Mouse (Mus musculus): ENCODE measurements around the gene Tpmt.

The Tpmt gene

DNA sequence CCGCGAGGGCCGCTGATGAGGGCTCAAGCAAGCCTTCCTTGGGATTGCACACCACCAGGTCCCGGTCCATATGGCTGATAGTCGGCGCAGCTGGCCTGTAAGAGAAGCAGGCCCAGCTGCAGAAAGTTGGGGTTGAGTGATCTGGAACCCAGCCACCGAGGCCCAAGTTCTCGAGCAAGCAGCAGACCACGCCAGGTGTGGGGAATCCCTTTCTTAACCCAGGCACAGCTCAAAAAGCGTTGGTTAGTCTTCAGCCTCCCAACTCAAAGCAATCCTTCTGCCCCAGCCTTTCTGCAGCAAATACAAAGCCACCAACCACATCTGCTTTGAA, at the start of gene Tpmt:
Gene Tpmt (minus strand): TSS at position 121 of the 331 bp plus-strand sequence.
- DNase-seq (ENCODE audit: inconsistent age in 2 of 2, low spot score in 1 of 2): peak in 1 of 2 experiments; percentile 44

DNA sequence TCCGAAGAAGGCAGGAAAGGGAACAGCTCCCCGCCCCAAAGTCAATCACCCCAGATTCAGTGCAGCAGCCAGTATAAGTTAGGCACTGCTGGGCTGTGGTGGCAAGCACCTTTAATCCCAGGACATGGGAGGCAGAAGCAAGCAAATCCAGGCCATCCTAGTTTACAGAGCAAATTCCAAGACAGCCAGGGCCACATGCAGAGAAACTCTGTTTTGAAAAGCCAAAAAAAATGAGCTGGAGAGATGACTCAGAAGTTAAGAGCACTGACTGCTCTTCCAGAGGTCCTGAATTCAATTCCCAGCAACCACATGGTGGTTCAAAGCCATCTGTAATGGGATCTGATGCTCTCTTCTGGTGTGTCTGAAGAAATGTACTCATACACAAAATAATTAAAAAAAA, 49.3 kb upstream of the Tpmt start:
- DNase-seq (ENCODE audit: inconsistent age in 2 of 2, low spot score in 1 of 2): peak; percentile 15 to 38

- peak in 1 of 2 experiments; percentile 60 for DNase-seq (ENCODE audit: inconsistent age in 2 of 2, low spot score in 1 of 2)
These were observed 44.7 kb upstream of the Tpmt start for GRCm38 (mm10) chr13:47089271-47089670.

DNA sequence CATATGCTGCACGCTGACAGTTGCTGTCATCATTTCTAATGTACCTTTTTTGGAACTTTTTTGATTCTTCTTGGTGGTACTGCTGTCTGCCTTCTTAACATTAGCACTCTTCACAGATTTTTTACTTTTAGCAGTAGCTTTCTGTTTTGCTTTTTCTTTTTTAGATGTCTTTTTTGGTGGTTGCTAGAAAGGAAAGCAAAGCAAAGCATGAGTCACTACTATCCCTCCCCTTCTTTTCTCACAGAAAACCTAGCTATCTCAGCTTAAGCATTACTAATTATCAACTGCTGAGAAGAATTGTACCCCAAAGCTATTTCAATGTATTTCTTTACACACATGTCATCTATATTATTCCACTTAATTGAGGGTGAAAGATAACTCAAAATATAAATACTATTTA, 43.9 kb upstream of the Tpmt start:
- no peak for DNase-seq (ENCODE audit: inconsistent age in 2 of 2, low spot score in 1 of 2)

- peak in 1 of 2 experiments; percentile 27 for DNase-seq (ENCODE audit: inconsistent age in 2 of 2, low spot score in 1 of 2)
These were observed 36.5 kb upstream of the Tpmt start for GRCm38 (mm10) chr13:47080905-47081505.

DNA sequence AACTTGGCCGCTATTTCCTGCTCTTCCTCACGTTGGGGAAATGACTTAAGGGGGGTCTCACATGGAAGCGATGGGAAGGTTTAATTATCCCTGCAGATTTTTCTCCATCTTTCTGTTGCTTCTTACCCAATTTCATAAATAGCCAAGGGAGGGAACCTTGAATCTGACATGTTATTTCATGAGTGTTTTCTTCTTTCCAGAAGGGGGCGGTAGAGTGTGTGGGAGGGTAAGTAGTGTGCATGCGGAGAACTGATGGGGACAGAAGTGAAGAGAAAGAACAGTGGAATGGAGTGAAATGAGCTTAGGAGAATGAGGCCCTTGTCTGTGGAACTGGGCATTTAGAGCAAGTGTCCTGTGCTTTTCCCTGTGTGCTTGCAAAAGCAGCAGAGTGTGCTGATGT, 34.3 kb upstream of the Tpmt start:
- no peak for DNase-seq (ENCODE audit: inconsistent age in 2 of 2, low spot score in 1 of 2)

DNA sequence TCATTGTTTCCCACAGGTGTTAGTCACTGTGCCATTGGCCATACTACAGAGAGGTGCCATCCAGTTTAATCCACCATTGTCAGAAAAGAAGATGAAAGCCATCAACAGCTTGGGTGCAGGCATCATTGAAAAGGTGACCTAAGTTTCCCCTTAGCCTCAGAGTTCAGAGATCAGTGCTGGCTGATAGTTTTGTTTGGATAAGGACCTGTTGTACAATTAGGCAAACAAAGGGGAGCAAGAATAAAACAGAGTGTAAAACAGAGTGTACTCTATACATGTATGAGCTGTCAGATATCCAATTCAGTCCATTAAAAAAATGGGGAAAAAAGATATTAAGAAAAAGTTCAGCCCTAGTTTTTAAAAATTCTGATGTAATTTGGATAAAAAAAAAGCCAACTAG, 32.8 kb upstream of the Tpmt start:
- DNase-seq (ENCODE audit: inconsistent age in 2 of 2, low spot score in 1 of 2): no peak

GRCm38 (mm10) chr13:47076156-47076555, 31.6 kb upstream of the Tpmt start:
- DNase-seq (ENCODE audit: inconsistent age in 2 of 2, low spot score in 1 of 2): no peak

GRCm38 (mm10) chr13:47072484-47072883, 27.9 kb upstream of the Tpmt start:
- DNase-seq (ENCODE audit: inconsistent age in 2 of 2, low spot score in 1 of 2): no peak

DNA sequence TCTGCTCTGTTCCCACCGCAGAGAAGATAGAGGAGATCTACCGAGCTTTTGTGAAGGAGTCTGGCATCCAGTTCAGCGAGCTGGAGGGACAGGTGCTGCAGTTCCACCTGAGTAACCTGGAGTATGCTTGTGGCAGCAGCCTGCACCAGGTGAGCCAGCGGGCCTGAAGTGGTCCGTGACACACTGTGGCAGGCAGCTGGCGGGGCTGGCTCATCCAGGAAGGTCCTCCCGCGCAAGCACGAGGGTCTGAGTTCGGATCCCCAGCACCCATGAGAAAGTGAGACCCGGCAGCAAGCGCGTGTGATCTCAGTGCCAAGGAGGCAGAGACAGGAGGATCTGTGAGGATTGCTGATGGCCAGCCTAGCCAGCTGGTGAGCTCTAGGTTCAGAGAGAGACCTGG, 27.3 kb upstream of the Tpmt start:
- no peak for DNase-seq (ENCODE audit: inconsistent age in 2 of 2, low spot score in 1 of 2)

GRCm38 (mm10) chr13:47070329-47071080, 26.0 kb upstream of the Tpmt start:
- no peak for DNase-seq (ENCODE audit: inconsistent age in 2 of 2, low spot score in 1 of 2)

DNA sequence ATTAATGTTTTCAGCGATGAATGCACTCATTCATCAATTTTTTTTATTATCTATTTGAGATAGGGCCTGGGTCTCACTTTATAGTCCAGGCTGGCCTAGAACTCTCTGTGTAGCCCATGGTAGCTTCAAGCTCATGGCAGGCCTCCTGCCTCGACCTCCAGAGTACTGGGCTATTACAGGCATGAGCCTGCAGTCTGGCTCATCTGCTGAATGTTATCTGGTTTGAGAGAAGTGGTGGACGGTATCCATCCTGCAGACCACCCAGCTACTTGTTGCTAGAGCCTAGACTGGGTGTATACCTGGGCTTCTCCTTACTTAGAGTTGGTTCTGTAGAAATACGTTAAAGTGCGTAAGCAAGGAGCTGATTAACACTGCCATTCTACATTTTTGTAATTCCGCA, 22.5 kb upstream of the Tpmt start:
- DNase-seq (ENCODE audit: inconsistent age in 2 of 2, low spot score in 1 of 2): no peak

GRCm38 (mm10) chr13:47066516-47066915, 22.0 kb upstream of the Tpmt start:
- no peak for DNase-seq (ENCODE audit: inconsistent age in 2 of 2, low spot score in 1 of 2)

GRCm38 (mm10) chr13:47063985-47064760, 19.6 kb upstream of the Tpmt start:
- no peak for DNase-seq (ENCODE audit: inconsistent age in 2 of 2, low spot score in 1 of 2)

DNA sequence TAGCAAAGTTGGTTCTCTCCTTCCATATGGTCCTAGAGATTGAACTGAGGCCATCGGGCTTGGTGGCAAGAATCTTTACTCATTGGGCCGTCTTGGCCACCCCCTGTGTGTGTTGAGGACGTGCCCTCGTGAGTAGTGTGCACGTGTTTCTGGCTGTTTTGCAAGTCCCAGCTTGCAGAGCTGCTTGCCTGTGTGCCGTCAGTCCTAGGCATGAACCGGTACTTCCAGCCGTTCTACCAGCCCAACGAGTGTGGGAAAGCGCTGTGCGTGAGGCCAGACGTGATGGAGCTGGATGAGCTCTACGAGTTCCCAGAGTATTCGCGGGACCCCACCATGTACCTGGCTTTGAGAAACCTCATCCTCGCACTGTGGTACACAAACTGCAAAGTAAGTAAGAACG, 18.2 kb upstream of the Tpmt start:
- no peak for DNase-seq (ENCODE audit: inconsistent age in 2 of 2, low spot score in 1 of 2)

GRCm38 (mm10) chr13:47056781-47057180, 12.2 kb upstream of the Tpmt start:
- DNase-seq (ENCODE audit: inconsistent age in 2 of 2, low spot score in 1 of 2): no peak

- no peak for DNase-seq (ENCODE audit: inconsistent age in 2 of 2, low spot score in 1 of 2)
These were observed 11.6 kb upstream of the Tpmt start for GRCm38 (mm10) chr13:47056126-47056525.

DNA sequence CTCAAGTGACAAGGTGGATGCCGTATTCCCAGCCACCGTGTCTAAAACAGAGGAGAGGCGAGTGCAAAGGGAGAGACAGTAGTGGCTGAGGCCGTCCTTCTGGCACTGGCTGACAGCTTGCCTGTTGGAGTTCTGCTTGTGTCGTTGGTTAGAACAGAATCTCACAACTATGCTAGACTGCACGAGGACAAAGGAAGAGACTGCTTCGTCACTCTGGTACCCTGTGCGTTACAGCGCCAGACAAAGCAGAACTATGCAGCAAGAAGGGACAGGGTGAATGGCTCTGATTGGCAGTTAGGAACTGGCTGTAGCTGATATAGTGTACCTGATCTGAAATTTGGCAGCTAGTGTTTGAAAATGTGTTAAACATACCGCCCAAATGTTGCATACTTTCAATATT, 9.4 kb upstream of the Tpmt start:
- no peak for DNase-seq (ENCODE audit: inconsistent age in 2 of 2, low spot score in 1 of 2)

DNA sequence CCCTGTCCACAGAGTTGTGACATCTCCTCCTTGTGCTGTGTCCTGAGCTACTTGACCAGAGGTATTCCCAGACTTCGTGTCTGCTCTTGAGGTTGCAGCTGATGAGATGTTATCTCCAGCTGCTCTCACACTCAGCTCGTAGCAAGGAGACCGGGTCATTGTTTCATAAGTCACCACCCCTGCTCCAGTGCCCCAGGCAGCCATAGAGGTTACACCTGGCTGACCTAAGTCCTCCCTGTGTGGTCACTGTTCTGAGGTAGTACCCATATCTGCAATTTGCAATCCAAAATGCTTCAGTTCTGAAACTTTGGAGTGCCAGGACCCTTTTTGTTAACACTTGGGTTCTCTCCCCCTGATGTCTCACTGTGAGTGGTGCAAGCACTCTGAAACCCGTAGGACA, 5.5 kb upstream of the Tpmt start:
- no peak for DNase-seq (ENCODE audit: inconsistent age in 2 of 2, low spot score in 1 of 2)

DNA sequence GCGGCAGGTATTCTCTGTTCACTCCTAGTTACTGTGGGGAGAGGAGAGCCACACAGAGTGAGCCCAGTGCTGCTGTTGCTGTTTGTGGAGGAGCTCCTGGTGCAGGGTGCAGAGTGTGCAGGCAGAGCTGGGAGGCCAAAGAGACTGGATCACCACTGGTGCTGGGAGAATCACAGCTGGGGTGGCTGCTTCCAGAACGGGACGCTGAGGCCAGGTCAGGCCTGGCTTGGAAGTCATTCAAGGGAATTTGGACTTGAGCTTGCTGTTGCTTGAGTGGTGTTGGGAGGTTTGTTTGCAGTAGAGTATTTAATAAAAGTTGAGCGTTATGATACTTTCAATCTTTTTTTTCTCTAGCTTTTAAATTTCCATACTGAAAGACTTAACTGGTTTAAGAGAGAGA, 3.5 kb upstream of the Tpmt start:
- DNase-seq (ENCODE audit: inconsistent age in 2 of 2, low spot score in 1 of 2): no peak

- peak in 1 of 2 experiments; percentile 57 for DNase-seq (ENCODE audit: inconsistent age in 2 of 2, low spot score in 1 of 2)
These were observed 512 bp downstream of the Tpmt start for GRCm38 (mm10) chr13:47043833-47044616.

All from adrenal gland, adult (tissue).